ENCODE assay signal across 13 mouse cellular contexts in genomic region chr3:27854431-27855180, GRCm38 (mm10). TPM values are rescaled to one million over a fixed set of nuclear protein-coding genes. Genes with fewer than 3 reads are reported as not detected.
DNase-seq lines count a peak whose midpoint lies in the region; ATAC-seq and TF ChIP-seq lines count a peak whose summit lies in the region.
"Had no signal": no experiment of that assay in that cellular context is flagged by ENCODE, and none has a peak within 500 bp of the region (broad histone marks: within the 10 kb centered on the region; RNA-seq: fewer than 3 reads in every experiment).

No protein-coding gene starts in this region.

- 61% methylated on average over 5 of the region's 5 CpGs for WGBS in embryonic facial prominence, embryonic 13.5 days
- 69% methylated on average over 5 of the region's 5 CpGs for WGBS in embryonic facial prominence, embryonic 10.5 days
- WGBS in lung, embryonic 16.5 days: 65% methylated on average over 5 of the region's 5 CpGs
- 64% methylated on average over 5 of the region's 5 CpGs for WGBS in kidney, embryonic 14.5 days
- WGBS in stomach, embryonic 14.5 days: 54% methylated on average over 5 of the region's 5 CpGs
- WGBS in thymus, adult 2 months: 77% methylated on average over 5 of the region's 5 CpGs

- no peaks in the 10 kb centered on the region for H3K9me3 ChIP-seq in embryonic facial prominence, embryonic 13.5 days
- peaks cover 6% of the 10 kb centered on the region; the same call in 1 of the 2 replicates for H3K9me3 ChIP-seq in embryonic facial prominence, embryonic 10.5 days
- H3K9me3 ChIP-seq in lung, embryonic 16.5 days (ENCODE audit: control insufficient read depth, low read length): no peaks in the 10 kb centered on the region
- H3K9me3 ChIP-seq in kidney, embryonic 14.5 days (ENCODE audit: control insufficient read depth, low read length): no peaks in the 10 kb centered on the region; the same call in 1 of the 2 replicates
- H3K9me3 ChIP-seq in stomach, embryonic 14.5 days (ENCODE audit: control insufficient read depth, low read depth, low read length): no peaks in the 10 kb centered on the region

- H3K36me3 ChIP-seq in embryonic facial prominence, embryonic 13.5 days: no peaks in the 10 kb centered on the region
- H3K36me3 ChIP-seq in embryonic facial prominence, embryonic 10.5 days (replicated peaks): no peaks in the 10 kb centered on the region
- no peaks in the 10 kb centered on the region for H3K36me3 ChIP-seq in lung, embryonic 16.5 days (ENCODE audit: control insufficient read depth, insufficient read depth, low read length)
- no peaks in the 10 kb centered on the region for H3K36me3 ChIP-seq in kidney, embryonic 14.5 days (ENCODE audit: control insufficient read depth, insufficient read depth, low read length)
- no peaks in the 10 kb centered on the region for H3K36me3 ChIP-seq in stomach, embryonic 14.5 days (ENCODE audit: control insufficient read depth, insufficient read depth, low read length)
- no peaks in the 10 kb centered on the region for H3K36me3 ChIP-seq in thymus, adult 2 months (ENCODE audit: control insufficient read depth, insufficient read depth, low read length)
- H3K36me3 ChIP-seq: hindbrain, embryonic 12.5 days had no signal

- no peak overlapping the region for H3K4me3 ChIP-seq in embryonic facial prominence, embryonic 13.5 days
- no peak overlapping the region for H3K4me3 ChIP-seq in embryonic facial prominence, embryonic 10.5 days
- no peak overlapping the region for H3K4me3 ChIP-seq in lung, embryonic 16.5 days (ENCODE audit: low read length)
- no peak overlapping the region for H3K4me3 ChIP-seq in kidney, embryonic 14.5 days (ENCODE audit: low read length)
- H3K4me3 ChIP-seq in stomach, embryonic 14.5 days (ENCODE audit: low read depth, low read length): no peak overlapping the region
- H3K4me3 ChIP-seq in thymus, adult 2 months (ENCODE audit: control insufficient read depth, insufficient read depth, low read length): no peak overlapping the region
- H3K4me3 ChIP-seq: hindbrain, embryonic 12.5 days had no signal

- TF ChIP-seq POLR2A in thymus, adult 2 months (IDR thresholded peaks at IDR 0.05; ENCODE audit: control insufficient read depth, extremely low read depth, insufficient read depth, low read length, poor library complexity): no peak

- DNase-seq in embryonic facial prominence, embryonic 10.5 days (ENCODE audit: low spot score): no peak
- no peak for DNase-seq in lung, adult 18-20 months
- DNase-seq in thymus, adult 2 months: no peak
- no peak for DNase-seq in left cerebral cortex, postnatal 36 days (ENCODE audit: low spot score in 2 of 2)

- H3K27me3 ChIP-seq in embryonic facial prominence, embryonic 13.5 days: no peaks in the 10 kb centered on the region
- no peaks in the 10 kb centered on the region for H3K27me3 ChIP-seq in embryonic facial prominence, embryonic 10.5 days (replicated peaks; ENCODE audit: low read depth, poor library complexity, severe bottlenecking)
- H3K27me3 ChIP-seq in lung, embryonic 16.5 days (ENCODE audit: control insufficient read depth, insufficient read depth, low read depth, low read length): no peaks in the 10 kb centered on the region
- H3K27me3 ChIP-seq in kidney, embryonic 14.5 days (ENCODE audit: control insufficient read depth, insufficient read depth, low read length): no peaks in the 10 kb centered on the region
- H3K27me3 ChIP-seq in stomach, embryonic 14.5 days (ENCODE audit: control insufficient read depth, insufficient read depth, low read length): no peaks in the 10 kb centered on the region
- H3K27me3 ChIP-seq in thymus, adult 2 months (ENCODE audit: control insufficient read depth, insufficient read depth, low read length): no peaks in the 10 kb centered on the region
- H3K27me3 ChIP-seq: hindbrain, embryonic 12.5 days had no signal

- peaks cover 26% of the 10 kb centered on the region for H3K4me1 ChIP-seq in embryonic facial prominence, embryonic 13.5 days
- peaks cover 17% of the 10 kb centered on the region for H3K4me1 ChIP-seq in embryonic facial prominence, embryonic 10.5 days
- H3K4me1 ChIP-seq in lung, embryonic 16.5 days (replicated peaks; ENCODE audit: control insufficient read depth, insufficient read depth, low read length): peaks cover 39% of the 10 kb centered on the region
- H3K4me1 ChIP-seq in kidney, embryonic 14.5 days (ENCODE audit: control insufficient read depth, insufficient read depth, low read length): peaks cover 21% of the 10 kb centered on the region; the same call in 1 of the 2 replicates
- peaks cover 32% of the 10 kb centered on the region for H3K4me1 ChIP-seq in stomach, embryonic 14.5 days (ENCODE audit: control insufficient read depth, insufficient read depth, low read length)
- H3K4me1 ChIP-seq in thymus, adult 2 months (replicated peaks; ENCODE audit: control insufficient read depth, insufficient read depth, low read length): no peaks in the 10 kb centered on the region

- no peak for TF ChIP-seq CTCF in thymus, adult 2 months (IDR thresholded peaks at IDR 0.05; ENCODE audit: borderline replicate concordance, control insufficient read depth, extremely low read depth, insufficient read depth, low read length, poor library complexity)

- no peak overlapping the region for H3K9ac ChIP-seq in embryonic facial prominence, embryonic 13.5 days
- no peak overlapping the region for H3K9ac ChIP-seq in lung, embryonic 16.5 days (ENCODE audit: low read length)
- no peak overlapping the region for H3K9ac ChIP-seq in kidney, embryonic 14.5 days (ENCODE audit: low read depth, low read length)
- no peak overlapping the region for H3K9ac ChIP-seq in stomach, embryonic 14.5 days (replicated peaks; ENCODE audit: low read depth, low read length)
- H3K9ac ChIP-seq: hindbrain, embryonic 12.5 days had no signal

- H3K4me2 ChIP-seq in embryonic facial prominence, embryonic 13.5 days: no peak overlapping the region
- H3K4me2 ChIP-seq in lung, embryonic 16.5 days (ENCODE audit: low read depth, low read length): no peak overlapping the region
- no peak overlapping the region for H3K4me2 ChIP-seq in kidney, embryonic 14.5 days (replicated peaks; ENCODE audit: low read depth, low read length)
- H3K4me2 ChIP-seq in stomach, embryonic 14.5 days (replicated peaks; ENCODE audit: low read depth, low read length): no peak overlapping the region
- H3K4me2 ChIP-seq: hindbrain, embryonic 12.5 days had no signal

- intact Hi-C loops in left cerebral cortex, postnatal 36 days (cut with DNase I): no loop called here

- peak overlapping the region; percentile 11; the same call in 1 of the 2 replicates for H3K27ac ChIP-seq in embryonic facial prominence, embryonic 13.5 days
- no peak overlapping the region for H3K27ac ChIP-seq in embryonic facial prominence, embryonic 10.5 days (replicated peaks)
- H3K27ac ChIP-seq in lung, embryonic 16.5 days (ENCODE audit: low read length): peak overlapping the region; percentile 58
- H3K27ac ChIP-seq in kidney, embryonic 14.5 days (ENCODE audit: low read depth, low read length): 0 out of 2 replicates have a peak overlapping the region, but pooled peaks have one; percentile 9
- H3K27ac ChIP-seq in stomach, embryonic 14.5 days (ENCODE audit: low read length): peak overlapping the region; percentile 18; the same call in 1 of the 2 replicates
- no peak overlapping the region for H3K27ac ChIP-seq in thymus, adult 2 months (ENCODE audit: control insufficient read depth, insufficient read depth, low read length)
- H3K27ac ChIP-seq: hindbrain, embryonic 12.5 days had no signal

- ATAC-seq in embryonic facial prominence, embryonic 13.5 days (ENCODE audit: insufficient number of reproducible peaks, insufficient read depth, low FRiP score, low TSS enrichment, low read depth): no peak
- ATAC-seq in lung, embryonic 16.5 days (ENCODE audit: low read depth): peak; percentile 44
- no peak for ATAC-seq in kidney, embryonic 14.5 days (ENCODE audit: low FRiP score, low TSS enrichment)
- no peak for ATAC-seq in stomach, embryonic 14.5 days (ENCODE audit: insufficient number of reproducible peaks, insufficient read depth, low FRiP score, low read depth)

RNA-seq across cellular contexts. Expression of gene Tmem212, which starts 41.6 kb away (rescaled TPM):
- polyA plus RNA-seq in embryonic facial prominence, embryonic 13.5 days (2015; fragmentation: Nextera tagmentation; extraction: Ambion mirVana): not detected in 2 replicates
- polyA plus RNA-seq in embryonic facial prominence, embryonic 10.5 days (2016; fragmentation: Nextera tagmentation; extraction: Ambion mirVana): not detected in 2 replicates
- 3.5 and 7.7 TPM in 2 replicates for polyA plus RNA-seq in lung, embryonic 16.5 days (2015; fragmentation: Nextera tagmentation; extraction: Ambion mirVana)
- polyA plus RNA-seq in kidney, embryonic 14.5 days (2014; fragmentation: Nextera tagmentation; extraction: Ambion mirVana): not detected in 2 replicates
- not detected in 2 replicates for polyA plus RNA-seq in stomach, embryonic 14.5 days (2014; fragmentation: Nextera tagmentation; extraction: Ambion mirVana)
- polyA plus RNA-seq in thymus, adult 2 months (2012; rRNA removed): 1.5 and 1.8 TPM in 2 replicates
- under 1 TPM in 1 of 2 experiments, not detected in 1; 0.79 TPM for total RNA-seq in left cerebral cortex, postnatal 36 days (2021)
- total RNA-seq: heart, adult 8-10 months; megakaryocyte, adult 5-6 weeks; MEL had no signal
- polyA plus RNA-seq: hindbrain, embryonic 12.5 days; limb, embryonic 11.5 days had no signal

Comparison
In these comparisons a context has a peak if more than half of its experiments do, and no peak if none do; other contexts are left out.
1. H3K27ac ChIP-seq: peak in embryonic facial prominence, embryonic 13.5 days (single experiment), lung, embryonic 16.5 days (single experiment), kidney, embryonic 14.5 days (single experiment) and stomach, embryonic 14.5 days (single experiment); none in embryonic facial prominence, embryonic 10.5 days (single experiment) and thymus, adult 2 months (single experiment).